Mouse (Mus musculus): ENCODE measurements around the gene Six5.

DNA sequence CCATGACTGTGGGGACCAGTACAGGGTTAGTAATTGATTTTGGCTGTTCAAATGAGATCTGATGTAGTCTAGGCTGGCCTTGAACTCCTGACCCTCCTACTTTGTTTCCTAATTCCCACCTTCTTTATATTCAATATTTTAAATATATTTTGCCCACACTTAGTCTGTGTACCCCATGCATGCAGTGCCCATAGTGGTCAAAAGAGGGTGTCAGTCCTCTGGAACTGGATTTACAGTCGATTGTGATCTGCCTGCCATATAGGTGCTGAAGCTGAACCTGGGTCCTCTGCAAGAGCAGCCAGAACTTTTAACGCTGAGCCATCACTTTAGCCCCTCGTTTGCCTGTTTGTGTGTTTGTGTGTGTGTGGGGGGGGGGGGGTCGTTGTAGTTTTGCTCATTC is 36.3 kb downstream of the Six5 start:
- no peak for TF ChIP-seq POLR2A (IDR thresholded peaks at IDR 0.05; ENCODE audit: control insufficient read depth in 1 of 2, insufficient read depth in 1 of 2, low read depth in 1 of 2, low read length in 2 of 2, poor library complexity in 1 of 2)
- no peak for TF ChIP-seq MAFK (IDR thresholded peaks at IDR 0.05; ENCODE audit: borderline replicate concordance, low read depth, low read length)
- no peak for TF ChIP-seq POLR2AphosphoS5 (IDR thresholded peaks at IDR 0.05; ENCODE audit: borderline replicate concordance, low read depth, low read length)
- no peak for TF ChIP-seq GATA1 (IDR thresholded peaks at IDR 0.05; ENCODE audit: low read depth, low read length)
- no peak for TF ChIP-seq NELFE (IDR thresholded peaks at IDR 0.05; ENCODE audit: low read depth, low read length)
- TF ChIP-seq MXI1 (IDR thresholded peaks at IDR 0.05; ENCODE audit: low read depth, low read length), result no peak
- TF ChIP-seq HCFC1 (IDR thresholded peaks at IDR 0.05; ENCODE audit: low read depth, low read length), result no peak
- no peak for TF ChIP-seq MYC (IDR thresholded peaks at IDR 0.05; ENCODE audit: low read depth, low read length)
- no peak for TF ChIP-seq EP300 (IDR thresholded peaks at IDR 0.05; ENCODE audit: low read depth in 1 of 2, low read length in 2 of 2)
- TF ChIP-seq ZC3H11A (IDR thresholded peaks at IDR 0.05; ENCODE audit: low read depth, low read length), result no peak
- peak in 2 of 3 experiments; percentile 11 to 23; a peak in 2 of 6 replicates for TF ChIP-seq CTCF (IDR thresholded peaks at IDR 0.05 in 2 of 3, conservative IDR thresholded peaks at IDR 0.05 in 1 of 3; ENCODE audit: control insufficient read depth in 1 of 3, insufficient read depth in 1 of 3, low read depth in 2 of 3, low read length in 3 of 3, poor library complexity in 1 of 3, severe bottlenecking in 1 of 3)
- no peak for TF ChIP-seq POLR2AphosphoS2 (IDR thresholded peaks at IDR 0.05; ENCODE audit: low read length)
- TF ChIP-seq RAD21 (IDR thresholded peaks at IDR 0.05; ENCODE audit: low read depth, low read length), result no peak
- no peak for TF ChIP-seq USF1 (IDR thresholded peaks at IDR 0.05; ENCODE audit: low read depth, low read length)
